Mouse (Mus musculus) CH12.LX (cell line): ENCODE measurements around the gene Fgf12.

Experiments used
- CHD2 ChIP-seq: IDR thresholded peaks from 2 replicates; pipeline ENCODE4 v1.6.1; 2011; ENCODE audit warnings: low read length, improper control_type of control experiment
- CTCF ChIP-seq, 2 experiments: IDR thresholded peaks in 1 of 2; conservative IDR thresholded peaks in 1 of 2; 2 replicates each; pipeline ENCODE4 v1.5.1; 2011 to 2012; ENCODE audit warnings: low read depth in 2 of 2, low read length in 2 of 2, improper control_type of control experiment in 1 of 2, inconsistent platforms in 1 of 2, mild to moderate bottlenecking in 1 of 2, moderate library complexity in 1 of 2
- E2F4 ChIP-seq: IDR thresholded peaks from 2 replicates; pipeline ENCODE4 v1.6.1; 2011; ENCODE audit warnings: low read depth, low read length, improper control_type of control experiment; ENCODE audit not compliant: insufficient replicate concordance
- ELF1 ChIP-seq: IDR thresholded peaks from 2 replicates; pipeline ENCODE4 v1.6.1; 2014; ENCODE audit warnings: low read depth, mild to moderate bottlenecking, inconsistent platforms, low read length, improper control_type of control experiment
- EP300 ChIP-seq: IDR thresholded peaks from 2 replicates; pipeline ENCODE4 v1.6.1; 2011; ENCODE audit warnings: low read length, improper control_type of control experiment
- GABPA ChIP-seq: IDR thresholded peaks from 2 replicates; pipeline ENCODE4 v1.6.1; 2012; ENCODE audit warnings: low read depth, low read length, improper control_type of control experiment, inconsistent platforms; ENCODE audit not compliant: insufficient replicate concordance
- IRF4 ChIP-seq: IDR thresholded peaks from 2 replicates; pipeline ENCODE4 v1.6.1; 2014; ENCODE audit warnings: low read depth, mild to moderate bottlenecking, inconsistent platforms, low read length, improper control_type of control experiment
- PAX5 ChIP-seq: IDR thresholded peaks from 2 replicates; pipeline ENCODE4 v1.6.1; 2012; ENCODE audit warnings: low read length, inconsistent platforms, mixed read lengths
- POLR2A ChIP-seq: IDR thresholded peaks from 2 replicates; pipeline ENCODE4 v1.6.1; 2011; ENCODE audit warnings: low read depth, mild to moderate bottlenecking, improper control_type of control experiment, low read length
- POLR2AphosphoS2 ChIP-seq: IDR thresholded peaks from 2 replicates; pipeline ENCODE4 v1.6.1; 2011; ENCODE audit warnings: low read depth, low read length, improper control_type of control experiment
- RCOR1 ChIP-seq: conservative IDR thresholded peaks from 2 replicates; pipeline ENCODE4 v1.6.1; 2012; ENCODE audit warnings: low read depth, mild to moderate bottlenecking, inconsistent platforms, low read length, improper control_type of control experiment
- TCF12 ChIP-seq: IDR thresholded peaks from 2 replicates; pipeline ENCODE4 v1.6.1; 2014; ENCODE audit warnings: low read depth, mild to moderate bottlenecking, inconsistent platforms, low read length, improper control_type of control experiment
- ZC3H11A ChIP-seq: IDR thresholded peaks from 2 replicates; pipeline ENCODE4 v1.6.1; 2012; ENCODE audit warnings: low read depth, mild to moderate bottlenecking, inconsistent platforms, low read length, improper control_type of control experiment
- ZKSCAN1 ChIP-seq: IDR thresholded peaks from 2 replicates; pipeline ENCODE4 v1.6.1; 2012; ENCODE audit warnings: low read depth, inconsistent platforms, low read length, improper control_type of control experiment, borderline replicate concordance

GRCm38 (mm10) chr16:28212411-28212810 is 540.5 kb downstream of the Fgf12 start:
- no peak for TF ChIP-seq CHD2
- TF ChIP-seq PAX5: no peak
- TF ChIP-seq ZC3H11A: no peak
- no peak for TF ChIP-seq CTCF (conservative IDR thresholded peaks at IDR 0.05 in 1 of 2, IDR thresholded peaks at IDR 0.05 in 1 of 2; ENCODE audit: low read depth in 2 of 2, low read length in 2 of 2)
- no peak for TF ChIP-seq IRF4
- TF ChIP-seq POLR2A: no peak
- TF ChIP-seq EP300: no peak
- TF ChIP-seq RCOR1: no peak
- TF ChIP-seq ZKSCAN1: no peak
- TF ChIP-seq GABPA: no peak
- no peak for TF ChIP-seq E2F4
- TF ChIP-seq POLR2AphosphoS2: no peak
- TF ChIP-seq TCF12: no peak
- TF ChIP-seq ELF1: no peak
